In the genomic region with DNA sequence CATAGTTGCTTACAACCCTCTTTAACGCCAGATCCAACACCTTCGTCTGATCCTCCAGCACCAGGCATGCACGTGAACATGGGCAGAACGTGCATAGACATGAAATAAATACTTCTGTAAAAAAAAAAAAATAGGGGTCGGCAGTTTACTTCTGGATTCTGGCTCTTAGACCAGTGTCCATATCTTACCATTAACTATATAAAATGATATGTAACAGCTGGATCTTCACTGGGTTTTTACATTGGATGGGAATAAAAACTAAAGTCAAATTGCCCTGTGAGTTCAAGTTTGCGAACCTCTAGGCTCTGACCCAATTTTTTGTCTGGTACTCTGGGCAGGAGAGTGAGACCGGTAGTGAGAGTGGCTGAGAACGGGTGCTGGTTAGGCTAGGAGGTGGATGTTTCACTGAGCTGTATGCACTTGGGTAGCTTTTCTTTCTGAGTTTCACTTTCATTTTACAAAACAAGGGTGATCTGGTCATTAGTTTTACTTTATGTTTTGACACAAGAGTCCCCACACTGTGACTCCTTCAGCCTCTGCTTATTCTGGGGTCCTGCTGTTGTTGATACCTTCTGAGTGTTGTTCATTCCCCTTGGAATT, we compare ENCODE assay signal across 14 mouse cellular contexts. TPM values are rescaled to one million over a fixed set of nuclear protein-coding genes. Genes with fewer than 3 reads are reported as not detected.
DNase-seq lines count a peak whose midpoint lies in the region; ATAC-seq and TF ChIP-seq lines count a peak whose summit lies in the region.
"Had no signal": no experiment of that assay in that cellular context is flagged by ENCODE, and none has a peak within 500 bp of the region (broad histone marks: within the 10 kb centered on the region; RNA-seq: fewer than 3 reads in every experiment).

No protein-coding gene starts in this region.

- no peak for ATAC-seq in erythroblast, adult 5-6 weeks (replicated peaks; ENCODE audit: low FRiP score, poor library complexity, severe bottlenecking)
- ATAC-seq in lung, postnatal 0 days, result no peak
- ATAC-seq: activated CD4-positive, CD25-positive, alpha-beta regulatory T cell, adult 4 months had no signal

- TF ChIP-seq CTCF in lung, postnatal 0 days (IDR thresholded peaks at IDR 0.05), result no peak

- H3K36me3 ChIP-seq in erythroblast, embryonic 14.5 days (ENCODE audit: control insufficient read depth), result peaks cover 58% of the 10 kb centered on the region
- peaks cover 3% of the 10 kb centered on the region; the same call in 1 of the 2 replicates for H3K36me3 ChIP-seq in lung, postnatal 0 days (ENCODE audit: insufficient read depth, low read length)
- H3K36me3 ChIP-seq in macrophage (ENCODE audit: inconsistent target), result peaks cover 26% of the 10 kb centered on the region

- H3K4me3 ChIP-seq in erythroblast, embryonic 14.5 days (replicated peaks), result peak overlapping the region; percentile 71
- H3K4me3 ChIP-seq in lung, postnatal 0 days (ENCODE audit: low read depth, low read length), result no peak overlapping the region
- H3K4me3 ChIP-seq in macrophage (ENCODE audit: inconsistent target), result no peak overlapping the region; the same call in 1 of the 2 replicates
- H3K4me3 ChIP-seq: hindbrain, embryonic 15.5 days; midbrain, embryonic 12.5 days had no signal

- peaks cover 88% of the 10 kb centered on the region for H3K4me1 ChIP-seq in erythroblast, embryonic 14.5 days (ENCODE audit: control insufficient read depth)
- peaks cover 19% of the 10 kb centered on the region; the same call in 1 of the 2 replicates for H3K4me1 ChIP-seq in lung, postnatal 0 days (ENCODE audit: insufficient read depth, low read depth, low read length)

- WGBS in lung, postnatal 0 days, result 74% methylated on average over 8 of the region's 8 CpGs
- 65% methylated on average over 8 of the region's 8 CpGs for WGBS in macrophage (ENCODE audit: missing documents)

- DNase-seq in lung, postnatal 0 days (ENCODE audit: low spot score), result no peak
- no peak for DNase-seq in lung, adult 18-20 months
- DNase-seq in adipocyte (ENCODE audit: low spot score), result peak; percentile 52
- DNase-seq in thymus, postnatal 10 days (ENCODE audit: low spot score in 2 of 2), result no peak
- DNase-seq in adrenal gland, adult 8-10 months, result no peak

- no peak overlapping the region for H3K9ac ChIP-seq in lung, postnatal 0 days (replicated peaks; ENCODE audit: low read depth)
- H3K9ac ChIP-seq: hindbrain, embryonic 15.5 days; midbrain, embryonic 12.5 days had no signal

- peak overlapping the region; percentile 99; the same call in 1 of the 2 replicates for H3K27ac ChIP-seq in lung, postnatal 0 days (ENCODE audit: low read length)
- peak overlapping the region; percentile 28; the same call in 1 of the 2 replicates for H3K27ac ChIP-seq in macrophage
- H3K27ac ChIP-seq: hindbrain, embryonic 15.5 days had no signal

- H3K9me3 ChIP-seq in erythroblast, embryonic 14.5 days (ENCODE audit: control insufficient read depth, low read length), result no peaks in the 10 kb centered on the region
- no peaks in the 10 kb centered on the region for H3K9me3 ChIP-seq in lung, postnatal 0 days (ENCODE audit: low read length)
- H3K9me3 ChIP-seq: hindbrain, embryonic 15.5 days; midbrain, embryonic 12.5 days had no signal

- no peak overlapping the region for H3K4me2 ChIP-seq in lung, postnatal 0 days (replicated peaks; ENCODE audit: low read depth, low read length)
- H3K4me2 ChIP-seq: midbrain, embryonic 12.5 days had no signal

- H3K79me2 ChIP-seq in macrophage (ENCODE audit: inconsistent target), result peaks cover 31% of the 10 kb centered on the region

- peaks cover 16% of the 10 kb centered on the region for H3K27me3 ChIP-seq in erythroblast, embryonic 14.5 days (ENCODE audit: control insufficient read depth)
- H3K27me3 ChIP-seq in lung, postnatal 0 days (replicated peaks; ENCODE audit: insufficient read depth, low read length), result no peaks in the 10 kb centered on the region
- H3K27me3 ChIP-seq: hindbrain, embryonic 15.5 days had no signal

- TF ChIP-seq EP300 in lung, postnatal 0 days (IDR thresholded peaks at IDR 0.05), result no peak

RNA-seq across cellular contexts. Expression of gene Junb, which starts 3.9 kb away (rescaled TPM):
- polyA plus RNA-seq in erythroblast, embryonic 14.5 days (2012), result 9.6 and 10.3 TPM in 2 replicates
- total RNA-seq in erythroblast, adult 5-6 weeks (2015; ENCODE audit: low replicate concordance), result 6.1 and 6.7 TPM in 2 replicates
- 15.5 and 16.1 TPM in 2 replicates for total RNA-seq in erythroblast, adult 5-6 weeks (2017; ENCODE audit: low replicate concordance)
- polyA plus RNA-seq in lung, postnatal 0 days (2015; fragmentation: Nextera tagmentation; extraction: Ambion mirVana), result 69.0 and 126 TPM in 2 replicates
- total RNA-seq in macrophage (2018; cell fraction: chromatin; rRNA removed), result 100 to 1,000 TPM in 24 of 26 experiments, 10 to 100 TPM in 2; 60.1 to 756 (median 302) TPM
- total RNA-seq in macrophage (2018; cell fraction: cytosol; rRNA removed), result 1,000 to 10,000 TPM in 5 of 26 experiments, 100 to 1,000 TPM in 19, 10 to 100 TPM in 2; 75.1 to 1,747 (median 592) TPM
- 1,000 to 10,000 TPM in 7 of 26 experiments, 100 to 1,000 TPM in 18, 10 to 100 TPM in 1; 66.0 to 1,515 (median 743) TPM for total RNA-seq in macrophage (2018; cell fraction: nucleus; rRNA removed)
- 26.1 to 86.4 TPM (median 61.3 TPM) in 3 replicates for polyA plus RNA-seq in macrophage (2018)
- total RNA-seq in adrenal gland, adult 8-10 months (2022), result 100 to 1,000 TPM in 1 of 4 experiments, 10 to 100 TPM in 3; 39.9 to 211 (median 52.4) TPM

RNA-seq across cellular contexts. Expression of gene Rnaseh2a, which starts 5.1 kb away (rescaled TPM):
- polyA plus RNA-seq in erythroblast, embryonic 14.5 days (2012), result 162 and 179 TPM in 2 replicates
- 31.8 and 67.2 TPM in 2 replicates for total RNA-seq in erythroblast, adult 5-6 weeks (2015; ENCODE audit: low replicate concordance)
- 37.4 and 37.9 TPM in 2 replicates for total RNA-seq in erythroblast, adult 5-6 weeks (2017; ENCODE audit: low replicate concordance)
- polyA plus RNA-seq in lung, postnatal 0 days (2015; fragmentation: Nextera tagmentation; extraction: Ambion mirVana), result 46.4 and 55.7 TPM in 2 replicates
- 10 to 100 TPM in 19 of 26 experiments, 1 to 10 TPM in 7; 3.0 to 44.7 (median 19.1) TPM for total RNA-seq in macrophage (2018; cell fraction: chromatin; rRNA removed)
- total RNA-seq in macrophage (2018; cell fraction: cytosol; rRNA removed), result 10 to 100 TPM; 26.6 to 53.3 (median 36.5) TPM
- total RNA-seq in macrophage (2018; cell fraction: nucleus; rRNA removed), result 10 to 100 TPM in 24 of 26 experiments, 1 to 10 TPM in 2; 8.9 to 49.5 (median 24.1) TPM
- polyA plus RNA-seq in macrophage (2018), result 15.9 to 39.3 TPM (median 26.2 TPM) in 3 replicates
- 100 to 1,000 TPM in 3 of 4 experiments, 10 to 100 TPM in 1; 89.0 to 142 (median 110) TPM for total RNA-seq in adrenal gland, adult 8-10 months (2022)

RNA-seq across cellular contexts. Expression of gene Prdx2, which starts 5.3 kb away (rescaled TPM):
- polyA plus RNA-seq in erythroblast, embryonic 14.5 days (2012), result 111 and 222 TPM in 2 replicates
- total RNA-seq in erythroblast, adult 5-6 weeks (2015; ENCODE audit: low replicate concordance), result 1,192 and 1,430 TPM in 2 replicates
- total RNA-seq in erythroblast, adult 5-6 weeks (2017; ENCODE audit: low replicate concordance), result 2,193 and 2,235 TPM in 2 replicates
- polyA plus RNA-seq in lung, postnatal 0 days (2015; fragmentation: Nextera tagmentation; extraction: Ambion mirVana), result 337 and 356 TPM in 2 replicates
- 10 to 100 TPM in 17 of 26 experiments, 1 to 10 TPM in 9; 2.5 to 77.4 (median 20.3) TPM for total RNA-seq in macrophage (2018; cell fraction: chromatin; rRNA removed)
- total RNA-seq in macrophage (2018; cell fraction: cytosol; rRNA removed), result 100 to 1,000 TPM; 154 to 304 (median 217) TPM
- 100 to 1,000 TPM in 6 of 26 experiments, 10 to 100 TPM in 20; 17.7 to 152 (median 72.0) TPM for total RNA-seq in macrophage (2018; cell fraction: nucleus; rRNA removed)
- polyA plus RNA-seq in macrophage (2018), result 77.7 to 148 TPM (median 146 TPM) in 3 replicates
- total RNA-seq in adrenal gland, adult 8-10 months (2022), result 100 to 1,000 TPM; 651 to 758 (median 708) TPM

RNA-seq across cellular contexts. Expression of gene Gm49661, which starts 5.4 kb away (rescaled TPM):
- polyA plus RNA-seq in erythroblast, embryonic 14.5 days (2012), result not detected in 2 replicates
- total RNA-seq in erythroblast, adult 5-6 weeks (2015; ENCODE audit: low replicate concordance), result not detected in 2 replicates
- total RNA-seq in erythroblast, adult 5-6 weeks (2017; ENCODE audit: low replicate concordance), result not detected in 2 replicates
- polyA plus RNA-seq in lung, postnatal 0 days (2015; fragmentation: Nextera tagmentation; extraction: Ambion mirVana), result 1.1 TPM in 1 of 2 replicates, not detected in the other
- not detected for total RNA-seq in macrophage (2018; cell fraction: chromatin; rRNA removed)
- not detected for total RNA-seq in macrophage (2018; cell fraction: cytosol; rRNA removed)
- not detected for total RNA-seq in macrophage (2018; cell fraction: nucleus; rRNA removed)
- not detected in 3 replicates for polyA plus RNA-seq in macrophage (2018)
- total RNA-seq in adrenal gland, adult 8-10 months (2022), result 1 to 10 TPM in 2 of 4 experiments, not detected in 2; 1.7 to 2.3 TPM
- total RNA-seq: layer of hippocampus, adult 18-20 months had no signal
- polyA plus RNA-seq: activated CD4-positive, CD25-positive, alpha-beta regulatory T cell, adult 4 months; forebrain, embryonic 16.5 days; hindbrain, embryonic 15.5 days; limb, embryonic 11.5 days; midbrain, embryonic 12.5 days had no signal

RNA-seq across cellular contexts. Expression of gene Hook2, which starts 15.8 kb away (rescaled TPM):
- polyA plus RNA-seq in erythroblast, embryonic 14.5 days (2012), result 0.46 and 0.58 TPM in 2 replicates
- 1.9 and 5.0 TPM in 2 replicates for total RNA-seq in erythroblast, adult 5-6 weeks (2015; ENCODE audit: low replicate concordance)
- 1.6 and 6.1 TPM in 2 replicates for total RNA-seq in erythroblast, adult 5-6 weeks (2017; ENCODE audit: low replicate concordance)
- polyA plus RNA-seq in lung, postnatal 0 days (2015; fragmentation: Nextera tagmentation; extraction: Ambion mirVana), result 19.2 and 22.3 TPM in 2 replicates
- total RNA-seq in macrophage (2018; cell fraction: chromatin; rRNA removed), result 10 to 100 TPM; 31.8 to 96.7 (median 63.1) TPM
- 10 to 100 TPM in 9 of 26 experiments, 1 to 10 TPM in 17; 6.0 to 14.1 (median 8.5) TPM for total RNA-seq in macrophage (2018; cell fraction: cytosol; rRNA removed)
- total RNA-seq in macrophage (2018; cell fraction: nucleus; rRNA removed), result 10 to 100 TPM in 25 of 26 experiments, 1 to 10 TPM in 1; 9.9 to 41.4 (median 24.7) TPM
- 4.9 to 10.9 TPM (median 6.1 TPM) in 3 replicates for polyA plus RNA-seq in macrophage (2018)
- total RNA-seq in adrenal gland, adult 8-10 months (2022), result 10 to 100 TPM in 2 of 4 experiments, 1 to 10 TPM in 2; 6.2 to 12.7 (median 10.5) TPM
